Mouse (Mus musculus): ENCODE results near the gene Amotl2.

The Amotl2 gene

DNA sequence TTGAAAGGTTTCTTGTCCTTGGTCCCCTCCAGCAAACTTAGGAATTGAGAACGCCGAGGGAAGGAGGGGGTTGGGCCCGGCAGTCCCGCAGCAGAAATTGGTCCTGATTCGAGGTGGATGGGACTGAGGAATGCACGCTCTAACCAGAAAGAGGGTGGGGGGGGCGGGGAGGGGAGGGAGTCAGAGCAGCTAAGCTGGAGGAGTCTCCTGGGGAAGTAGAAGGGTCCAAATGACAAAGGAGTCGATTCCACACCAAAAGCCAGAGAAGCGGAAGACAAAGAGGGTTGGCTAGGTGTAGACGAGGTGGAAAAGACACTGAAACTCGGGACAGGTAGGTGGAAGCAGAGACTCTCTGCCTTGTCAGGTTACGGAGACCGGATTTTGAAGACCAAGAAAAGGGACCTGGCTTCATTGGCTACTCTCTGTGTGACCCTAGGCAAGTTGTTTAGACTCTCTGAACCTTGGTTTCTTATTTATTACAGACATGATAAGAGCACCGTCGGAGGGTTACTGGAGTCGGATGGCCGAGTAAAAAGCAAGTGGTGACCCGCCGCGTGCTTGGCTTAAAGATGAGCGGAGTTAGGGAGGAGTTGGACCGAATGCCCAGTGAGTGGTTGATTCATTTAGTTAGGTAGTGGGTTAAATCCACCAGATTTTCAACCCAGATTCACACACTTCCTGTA, at the start of gene Amotl2:
Gene Amotl2 (plus strand): TSS at position 192 of the 683 bp plus-strand sequence.
- no peak for DNase-seq

DNA sequence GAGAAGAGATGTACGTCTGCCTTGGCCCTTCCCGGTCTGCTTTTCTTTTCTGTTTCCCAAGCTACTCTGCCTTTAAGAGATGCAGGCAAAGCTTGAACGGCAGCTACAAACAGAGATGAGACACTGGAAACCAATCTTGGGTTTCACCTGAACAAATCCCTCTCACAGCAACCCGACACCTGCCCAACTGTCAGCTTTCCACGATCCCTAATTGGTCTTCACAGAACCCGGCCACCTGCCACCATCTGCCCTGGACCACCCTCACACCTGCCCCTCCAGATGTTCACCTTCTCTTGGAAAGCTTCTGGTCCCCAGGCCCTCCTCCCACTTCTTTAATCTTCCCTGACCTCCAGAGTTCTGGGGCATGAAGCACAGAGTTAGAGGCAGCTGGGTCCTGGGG, 48.4 kb upstream of the Amotl2 start:
- DNase-seq = no peak

DNA sequence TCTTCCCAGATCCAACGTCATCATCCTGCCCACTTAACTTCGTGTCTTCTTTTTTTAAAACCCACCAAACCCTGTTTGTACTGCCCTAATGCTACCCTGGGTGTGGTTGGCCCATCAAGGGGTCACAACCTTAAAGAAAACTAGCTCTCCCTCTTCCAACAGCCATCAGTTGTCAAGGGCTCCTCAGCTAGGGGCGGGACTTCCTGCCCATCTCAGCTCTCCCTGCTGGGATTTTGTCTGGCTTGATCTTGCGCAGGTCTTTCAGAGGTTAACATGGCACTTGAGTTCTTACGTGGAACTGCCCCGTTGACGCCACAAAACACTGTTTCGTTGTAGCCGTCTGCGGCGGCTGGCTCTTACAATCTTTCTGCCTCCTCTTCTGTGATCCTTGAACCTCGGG, 47.6 kb upstream of the Amotl2 start:
- DNase-seq = no peak

DNA sequence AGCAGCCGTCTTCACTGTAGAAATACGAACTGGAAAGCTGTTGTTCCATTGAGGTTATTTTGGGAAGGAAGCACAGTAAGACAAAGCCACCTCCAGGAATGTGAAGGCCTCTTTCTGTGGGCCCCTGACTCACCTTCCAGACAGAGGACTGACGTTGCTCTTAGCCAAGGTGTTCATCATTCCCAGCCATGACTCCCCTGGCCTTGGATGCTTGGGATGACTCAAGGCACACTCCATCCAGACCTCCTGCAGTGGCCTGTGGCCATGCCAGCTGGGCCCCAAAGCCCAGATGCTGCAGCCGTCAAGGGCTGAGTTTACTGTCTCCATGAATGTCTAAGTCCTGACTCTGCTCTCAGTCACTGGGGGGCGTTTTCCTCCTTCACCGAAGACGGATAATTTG, 43.1 kb upstream of the Amotl2 start:
- no peak for DNase-seq

DNA sequence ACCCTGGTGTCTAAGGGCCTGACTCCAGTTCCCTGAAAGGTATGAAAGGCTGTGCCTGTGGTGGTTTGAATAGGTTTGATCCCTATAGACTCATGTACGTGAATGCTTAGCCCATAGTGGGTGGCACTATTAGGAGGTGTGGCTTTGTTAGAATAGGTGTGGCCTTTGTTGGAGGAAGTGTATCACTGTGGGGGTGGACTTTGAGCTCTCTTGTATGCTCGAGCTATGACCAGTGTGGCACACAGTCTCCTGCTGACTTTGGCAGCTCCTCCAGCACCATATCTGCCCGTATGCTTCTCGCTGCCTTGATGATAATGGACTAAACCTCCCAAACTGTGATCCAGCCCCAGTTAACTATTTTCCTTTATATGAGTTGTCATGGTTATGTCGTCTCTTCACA, 40.5 kb upstream of the Amotl2 start:
- no peak for DNase-seq

DNA sequence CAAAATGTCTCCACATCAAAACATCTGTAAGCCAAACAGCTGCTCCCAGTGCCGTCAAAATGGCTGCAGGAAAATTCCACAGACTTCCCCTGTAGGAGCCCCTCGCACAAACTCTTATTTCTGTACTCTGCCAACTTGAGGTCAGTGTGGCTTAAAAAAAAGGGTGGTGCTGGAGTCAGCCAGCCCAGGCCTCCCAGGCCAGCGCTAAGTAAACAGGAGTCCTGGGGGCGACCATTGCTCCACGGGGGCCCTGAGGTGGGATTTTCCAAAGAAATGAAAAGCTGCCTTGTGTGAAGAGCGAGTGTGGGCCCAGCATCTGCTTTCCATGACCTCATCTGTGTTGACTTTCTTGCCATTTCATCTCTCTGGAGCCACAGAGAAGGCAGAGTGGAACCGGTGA, 35.0 kb upstream of the Amotl2 start:
- DNase-seq = no peak

DNA sequence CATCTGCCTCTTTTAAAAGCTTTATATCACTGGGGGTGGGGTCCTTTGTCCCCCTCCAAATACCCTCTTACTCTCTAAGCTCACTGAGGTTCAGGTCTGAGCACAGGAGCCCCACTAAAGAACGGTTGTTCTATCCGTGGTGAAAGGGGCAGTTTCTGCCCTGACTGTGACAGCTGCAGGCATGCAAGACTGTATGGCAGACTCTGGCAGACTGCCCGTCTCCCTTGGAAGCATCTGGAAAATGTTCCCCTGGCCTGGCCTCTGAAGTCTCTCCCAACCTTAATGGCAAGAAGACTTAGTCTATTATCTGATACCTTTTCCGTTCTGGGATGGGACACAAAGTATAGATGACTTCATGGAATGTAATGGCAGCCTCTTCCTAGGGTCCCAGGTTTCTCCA, 28.5 kb upstream of the Amotl2 start:
- DNase-seq = no peak

DNA sequence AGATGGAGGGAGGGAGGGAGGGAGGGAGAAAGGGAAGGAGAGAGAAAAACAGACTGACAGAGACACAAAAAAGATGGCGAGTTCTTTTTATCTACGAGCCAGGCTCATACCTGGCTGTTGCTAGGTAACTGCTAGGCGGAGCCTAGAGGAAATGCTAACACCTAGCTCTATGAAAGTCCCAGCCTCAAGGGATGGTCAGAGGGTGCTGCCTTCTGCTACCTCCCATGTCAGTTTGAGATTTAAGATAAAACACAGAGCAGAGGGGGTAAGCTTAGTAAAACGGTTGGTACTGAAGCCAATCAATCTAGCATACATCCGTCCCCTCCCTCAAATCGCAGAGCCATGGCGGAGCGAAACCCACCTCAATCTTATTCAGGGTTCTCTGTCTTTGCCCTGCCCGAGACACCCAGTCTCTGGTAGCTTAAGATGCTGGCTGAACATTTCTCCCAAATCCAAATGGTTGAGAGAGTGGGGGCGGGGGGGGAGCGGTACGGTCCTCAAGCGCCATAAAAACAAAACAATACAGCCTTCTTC, 27.0 kb upstream of the Amotl2 start:
- no peak for DNase-seq

DNA sequence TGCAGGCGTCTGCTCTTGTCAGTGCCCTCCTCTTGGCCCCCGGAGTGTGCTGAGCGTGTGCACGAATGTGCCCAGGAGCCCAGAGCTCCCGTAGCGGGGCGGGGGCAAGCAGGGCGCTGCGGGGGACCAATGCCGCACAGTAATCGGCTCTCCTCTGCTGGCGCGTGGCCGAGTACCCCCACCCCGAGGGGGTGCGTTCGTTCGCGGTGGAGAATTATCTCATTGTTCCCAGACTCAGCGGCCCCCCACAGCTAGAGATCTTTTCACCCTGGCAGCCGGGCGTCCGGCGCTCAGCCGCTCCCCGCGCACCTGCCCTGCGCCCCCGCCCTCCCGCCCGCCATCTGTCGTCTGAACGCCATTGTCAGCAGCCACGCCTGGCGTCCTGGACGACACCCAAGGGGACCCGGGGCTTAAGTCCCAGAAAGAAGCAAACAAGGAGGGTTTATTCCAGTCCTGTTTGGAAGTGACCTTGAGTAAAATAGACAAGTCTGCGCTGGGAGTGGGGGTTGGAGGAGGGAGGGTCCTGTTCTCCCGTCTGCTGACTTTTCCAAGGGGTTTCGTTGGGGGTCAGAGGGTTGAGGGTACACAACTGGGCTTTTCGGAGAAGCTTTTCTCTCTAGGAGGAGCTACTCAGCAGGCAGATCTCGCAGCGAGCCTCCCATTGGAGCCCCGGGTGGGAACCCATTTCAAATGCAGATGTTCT, 26.4 kb upstream of the Amotl2 start:
- peak; percentile 27 for DNase-seq

DNA sequence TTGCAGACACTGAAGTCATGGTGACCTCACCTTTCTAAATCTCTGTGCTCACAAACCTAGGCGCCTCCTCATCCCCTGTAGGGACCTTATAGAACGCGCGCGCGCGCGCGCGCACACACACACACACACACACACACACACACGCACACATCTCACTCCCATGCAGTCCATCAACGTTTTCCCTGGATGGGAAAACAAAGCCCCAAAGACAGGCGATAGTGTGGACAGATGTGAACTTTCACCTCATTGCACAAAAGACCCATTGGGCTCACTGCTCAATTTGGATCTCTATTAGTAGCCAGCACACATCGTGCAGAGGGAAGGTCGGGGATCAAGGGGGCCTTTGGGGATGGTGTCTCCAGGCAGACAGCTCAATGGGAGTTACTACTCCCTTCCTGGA, 25.6 kb upstream of the Amotl2 start:
- DNase-seq = no peak

DNA sequence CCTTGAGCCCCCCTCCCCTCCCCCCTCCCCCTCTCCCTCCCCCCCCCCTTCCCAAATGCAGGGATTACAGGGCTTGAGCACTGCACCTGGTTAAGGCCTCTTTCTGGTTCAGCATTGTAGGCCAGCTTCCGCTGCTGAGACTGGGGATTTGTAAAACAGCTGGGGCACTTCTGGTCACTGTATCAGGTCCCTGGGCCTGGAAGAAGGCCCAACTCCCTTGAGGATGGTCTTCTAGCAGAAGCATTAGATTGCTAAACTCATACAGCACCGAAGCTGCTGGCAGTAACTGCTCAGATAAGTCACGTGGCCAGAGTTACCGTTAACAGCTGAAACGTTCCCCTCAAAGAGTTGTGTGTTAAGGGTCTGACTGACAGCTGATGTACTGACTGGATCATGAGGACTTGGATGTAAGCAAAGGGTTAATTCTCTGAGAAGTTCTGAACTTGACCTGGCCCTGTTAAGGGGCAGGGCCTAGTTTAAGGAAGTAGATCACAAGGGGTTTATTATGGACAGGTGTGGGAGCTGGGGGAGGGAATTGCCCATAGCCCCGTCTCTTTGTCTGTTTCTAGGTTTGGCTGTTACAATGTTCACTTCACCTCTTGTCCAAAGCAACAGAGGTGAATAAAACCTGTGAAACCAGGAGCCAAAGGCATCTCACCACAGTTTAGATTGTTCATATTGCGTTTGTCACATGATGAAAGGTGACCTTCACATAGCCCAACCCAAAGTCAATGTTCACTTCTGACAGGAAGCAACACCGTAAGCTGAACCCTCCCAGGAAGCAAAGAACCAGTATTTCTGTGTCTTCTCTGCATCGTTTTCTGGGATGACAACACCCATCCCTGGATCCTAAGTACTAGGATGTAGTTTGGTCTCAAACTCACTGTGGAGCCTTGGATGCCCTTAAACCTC, 23.7 kb upstream of the Amotl2 start:
- DNase-seq = no peak

DNA sequence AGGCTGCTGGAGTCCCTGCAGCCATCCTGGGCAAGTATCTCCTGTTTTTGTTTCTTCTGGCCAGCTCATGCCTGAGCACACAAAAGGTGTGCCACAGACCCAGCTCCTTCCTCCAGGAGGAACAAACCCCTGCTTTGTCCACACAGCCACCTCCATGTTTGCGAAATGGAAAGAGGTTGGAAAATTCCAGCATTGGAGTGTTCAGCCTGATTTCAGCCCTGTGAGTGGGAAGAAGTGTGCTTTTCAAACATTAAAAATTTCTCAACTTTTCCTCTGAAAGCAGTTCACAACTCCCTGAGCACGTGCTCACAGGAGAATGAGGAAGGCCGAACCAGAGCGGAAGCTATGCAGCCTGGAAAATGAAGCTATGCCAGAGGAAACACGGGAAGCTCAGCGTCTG, 15.4 kb upstream of the Amotl2 start:
- no peak for DNase-seq

DNA sequence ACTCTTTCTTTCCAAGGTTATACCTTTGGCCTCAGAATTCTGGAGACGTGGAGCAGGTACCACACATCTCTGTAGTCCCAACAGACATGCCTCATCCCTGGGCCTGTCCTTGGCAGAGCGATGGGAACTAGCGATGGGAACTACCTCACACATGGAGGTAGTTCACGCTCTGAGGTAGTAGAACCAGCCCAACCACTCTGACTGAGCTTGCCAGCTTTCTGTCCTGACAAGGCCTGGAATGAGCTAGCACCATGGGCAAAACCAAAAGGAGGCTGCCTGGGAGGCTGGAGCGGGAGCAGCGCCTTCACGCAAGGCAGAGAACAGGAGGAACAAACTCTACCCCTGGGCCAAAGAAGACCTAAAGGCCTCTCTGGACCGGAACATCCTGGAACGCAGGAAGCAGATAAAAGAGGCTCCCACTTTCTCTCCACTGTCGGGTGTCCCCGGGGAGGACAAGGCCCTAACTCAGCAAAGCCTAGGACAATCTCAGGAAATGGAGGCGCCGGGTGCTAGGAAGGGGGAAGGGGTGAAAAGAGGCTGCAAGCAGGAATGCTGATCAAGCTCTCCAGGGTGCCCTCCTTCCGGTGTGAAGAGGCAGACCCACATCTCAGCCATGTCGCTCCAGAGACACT, 6.9 kb upstream of the Amotl2 start:
- DNase-seq = no peak

DNA sequence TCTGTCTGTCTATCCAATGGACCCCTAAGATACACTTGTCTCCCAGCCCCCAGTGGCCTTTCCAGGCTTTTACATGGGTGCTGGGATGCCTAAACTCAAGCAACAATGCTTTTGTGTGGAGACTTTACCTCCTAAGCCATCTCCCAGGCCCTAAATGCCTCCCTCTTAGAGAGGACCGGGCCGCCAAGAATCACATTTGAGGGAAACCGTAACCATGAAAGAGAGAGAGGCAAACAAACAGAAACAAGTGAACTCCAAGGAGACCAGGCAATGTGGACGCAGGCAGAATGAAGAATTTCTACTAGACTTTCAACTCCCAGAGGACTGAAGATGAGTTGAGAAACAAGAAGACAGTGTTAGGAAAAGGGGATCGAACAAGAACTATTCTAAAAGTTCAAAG, 6.0 kb upstream of the Amotl2 start:
- DNase-seq = no peak

DNA sequence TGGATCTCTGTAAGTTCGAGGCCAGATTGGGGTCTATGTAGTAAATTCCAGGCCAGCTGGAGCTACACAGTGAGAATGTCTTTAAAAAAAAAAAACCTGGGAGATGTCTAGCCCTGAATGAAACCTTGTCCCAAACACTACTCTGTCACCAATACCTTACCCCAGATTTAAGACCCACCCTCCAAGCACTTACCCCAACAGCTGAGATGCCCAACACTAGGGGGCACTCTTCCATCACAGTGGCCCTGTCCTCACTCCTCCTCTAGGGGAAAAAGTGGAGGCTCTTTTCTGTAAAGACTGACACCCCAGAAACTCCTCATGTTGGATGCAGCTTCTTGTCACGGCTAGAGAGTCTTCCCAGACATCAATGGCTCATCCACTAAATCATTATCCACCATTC, 2.7 kb upstream of the Amotl2 start:
- peak; percentile 52 for DNase-seq

DNA sequence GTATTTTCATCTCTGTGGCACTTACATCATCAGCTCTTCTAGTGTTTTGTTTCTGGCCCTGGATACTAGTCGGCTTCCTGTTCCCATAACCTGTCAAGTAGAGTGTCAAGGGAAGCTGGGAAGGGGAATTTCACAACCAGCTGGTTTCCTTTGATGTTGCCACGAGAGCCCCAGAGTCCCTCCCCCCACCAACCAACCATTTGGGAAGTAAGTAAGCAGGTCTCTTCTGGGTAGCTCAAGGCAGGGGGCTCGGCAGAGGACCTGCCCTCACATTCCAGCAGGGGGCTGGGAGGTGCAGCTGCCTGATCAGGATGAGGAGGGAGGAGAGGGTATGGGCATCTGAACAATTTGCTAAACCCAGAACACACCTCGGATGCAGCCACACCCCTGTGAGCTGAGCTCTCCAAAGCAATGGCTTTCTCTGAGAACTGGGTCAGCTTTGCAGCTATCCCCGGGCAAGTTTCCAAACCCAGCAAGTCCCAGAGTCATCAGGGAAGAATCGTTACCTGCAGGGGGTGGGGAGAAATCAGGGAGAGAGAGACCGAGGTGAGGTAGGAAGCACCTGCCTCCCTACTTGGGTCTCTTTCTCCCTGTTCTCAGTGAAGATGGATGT, 1.5 kb upstream of the Amotl2 start:
- no peak for DNase-seq

DNA sequence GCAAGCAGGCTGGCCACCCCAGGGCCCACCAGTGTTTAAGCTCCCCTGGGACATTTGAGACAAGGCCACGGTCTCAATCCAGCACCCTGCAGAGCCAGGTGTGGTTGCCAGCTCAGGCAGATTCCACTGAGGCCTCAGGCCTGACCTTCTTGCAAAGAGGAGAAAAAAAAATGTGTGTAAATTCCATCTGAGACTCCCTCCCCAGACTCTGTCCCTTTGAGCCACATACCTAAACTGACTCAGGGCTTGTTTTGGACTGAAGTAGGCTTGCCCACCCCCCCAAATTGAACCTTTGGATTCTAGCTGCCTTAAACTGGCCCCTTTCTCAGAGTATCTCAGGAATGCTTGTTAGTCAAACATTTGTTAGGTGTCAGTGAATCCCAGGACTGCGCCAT, 969 bp upstream of the Amotl2 start:
- DNase-seq = no peak

DNA sequence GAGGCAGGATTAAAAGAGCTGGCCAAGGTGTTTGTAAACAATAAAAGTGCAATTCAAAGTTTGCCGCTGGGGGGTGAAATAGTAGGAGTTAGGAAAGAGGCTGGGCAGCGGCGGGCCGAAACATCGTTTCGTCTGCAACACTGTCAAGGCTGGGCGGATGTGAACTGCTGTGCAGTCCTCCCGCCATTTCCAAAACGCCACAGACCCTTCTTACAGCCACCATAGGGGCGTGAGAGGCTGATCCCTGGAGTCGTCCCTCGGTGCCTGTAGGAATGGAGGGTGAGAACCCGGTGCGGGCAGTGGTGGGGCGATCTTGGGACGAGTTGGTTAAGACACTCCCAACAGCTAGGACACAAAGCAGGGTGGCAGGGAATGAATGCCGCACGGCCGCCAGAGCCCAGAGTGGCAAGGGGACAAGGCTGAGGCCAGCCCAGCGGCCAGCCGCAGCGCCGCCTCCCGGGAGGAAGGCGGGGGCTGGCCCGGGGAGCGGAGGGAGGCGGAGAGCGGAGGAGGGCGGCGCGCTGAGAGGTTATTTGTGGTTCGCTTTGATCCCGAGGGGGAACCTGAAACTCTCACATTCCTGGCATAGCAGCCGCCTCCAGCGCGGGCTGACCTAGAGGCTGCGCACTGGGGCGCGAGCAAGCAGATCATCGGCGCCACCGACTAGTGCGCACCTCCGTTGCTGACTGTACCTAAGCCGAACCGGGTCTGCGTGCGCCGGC, 853 bp downstream of the Amotl2 start:
- DNase-seq = peak; percentile 28

DNA sequence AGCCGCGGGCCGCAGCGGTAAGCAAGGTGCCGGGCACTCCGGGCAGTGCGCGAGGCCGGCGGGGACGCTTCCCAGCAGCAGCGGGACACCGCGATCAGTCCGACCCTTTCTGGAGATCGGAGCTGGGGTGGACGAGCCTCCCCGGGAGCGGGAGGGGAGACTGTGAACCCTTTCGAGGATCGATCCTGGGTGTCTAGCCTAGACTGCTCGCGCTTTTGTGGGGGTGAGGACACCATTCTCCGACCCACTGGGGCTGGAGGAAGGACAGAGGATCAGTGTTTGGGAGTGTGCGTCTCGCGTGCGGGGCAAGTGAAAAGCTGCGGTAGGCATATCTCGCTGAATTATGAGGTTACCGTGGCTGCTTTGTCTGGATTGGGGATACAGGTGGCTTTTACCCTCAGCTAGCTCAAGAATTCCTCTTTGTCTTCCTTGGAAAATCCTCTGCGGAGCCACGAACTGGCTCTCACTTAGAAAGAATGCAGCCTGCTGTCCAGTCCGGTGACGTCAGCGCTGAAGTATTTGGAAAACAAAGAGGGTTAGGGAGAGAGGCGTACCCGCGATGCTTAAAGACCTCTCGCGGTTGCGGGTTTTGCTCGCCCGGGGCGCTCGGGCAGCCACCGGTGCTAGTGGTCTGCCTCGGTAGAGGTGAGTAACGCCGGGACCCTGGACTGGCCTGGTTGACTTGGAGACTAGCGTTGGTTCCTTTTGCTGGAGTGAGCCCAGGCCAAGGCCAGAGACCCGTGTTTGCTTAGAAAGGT, 1.6 kb downstream of the Amotl2 start:
- DNase-seq = peak; percentile 11

DNA sequence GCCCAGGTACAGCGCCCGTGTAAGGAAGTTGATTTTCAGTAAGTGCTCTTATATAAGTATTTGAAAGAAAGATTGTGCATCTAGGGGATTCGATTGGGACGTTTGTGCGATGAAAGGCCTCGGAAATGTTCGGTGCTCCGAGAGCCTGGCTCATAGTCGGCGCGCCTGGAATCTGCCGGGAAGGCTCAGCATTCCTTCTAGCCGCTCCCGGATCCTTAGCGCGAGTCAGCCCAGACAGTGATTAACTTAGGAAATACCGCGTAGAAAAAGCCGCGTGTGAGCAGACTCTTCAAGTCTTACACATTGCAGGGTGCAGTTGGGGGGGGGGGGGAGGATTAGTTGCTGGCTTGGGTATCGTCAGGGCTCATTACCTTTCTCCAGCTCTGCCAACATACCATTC, 2.2 kb downstream of the Amotl2 start:
- DNase-seq = no peak

DNA sequence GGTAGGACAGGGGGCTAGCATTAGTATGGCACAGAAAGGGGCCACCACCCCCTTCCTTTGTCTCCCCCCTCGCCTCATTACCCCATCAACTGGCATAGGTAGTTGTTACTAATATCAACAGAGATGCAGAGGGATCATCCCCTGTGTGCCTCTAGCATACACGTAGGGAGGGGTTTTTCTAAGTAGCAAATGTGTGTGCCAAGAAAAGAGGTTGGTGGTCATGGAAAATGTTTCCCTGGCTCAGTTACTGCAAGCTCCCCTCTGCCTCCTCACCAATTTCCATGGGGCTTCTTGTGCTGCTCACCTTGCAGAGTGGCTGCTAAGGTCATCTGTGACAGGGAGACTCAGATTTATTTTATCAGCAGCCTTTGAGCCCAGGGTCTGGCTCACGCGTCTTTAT, 2.6 kb downstream of the Amotl2 start:
- DNase-seq = no peak
